Mouse (Mus musculus): ENCODE data around the gene Wdr54. TPM values are rescaled to one million over a fixed set of nuclear protein-coding genes. Genes with fewer than 3 reads are reported as not detected.

The Wdr54 gene
- total and polyA plus RNA-seq, 2 experiments from 2014 or later, result 13.4 to 24.1 TPM

- Histone ChIP-seq H3K36me3 (ENCODE audit: insufficient read depth) (no peaks in the 10 kb centered on the region), H3K4me3 (ENCODE audit: low read depth, low read length) (no peak overlapping the region), H3K27ac (ENCODE audit: low read depth, low read length) (no peak overlapping the region), H3K4me2 (ENCODE audit: low read depth) (no peak overlapping the region), H3K9me3 (ENCODE audit: low read length) (no peaks in the 10 kb centered on the region), H3K9ac (no peak overlapping the region), H3K4me1 (ENCODE audit: insufficient read depth) (no peaks in the 10 kb centered on the region), H3K27me3 (ENCODE audit: insufficient read depth, low read length) (peaks cover 10% of the 10 kb centered on the region; the same call in 1 of the 2 replicates)
- DNase-seq (no peak), ATAC-seq (no peak)
- TF ChIP-seq CTCF (IDR thresholded peaks at IDR 0.05; ENCODE audit: low read depth), result no peak
- 68% methylated on average over 3 of the region's 3 CpGs for WGBS
These were observed 22.0 kb downstream of the Wdr54 start for GRCm38 (mm10) chr6:83134226-83134625.

GRCm38 (mm10) chr6:83132176-83132919, 23.8 kb downstream of the Wdr54 start:
- H3K9ac ChIP-seq, result no peak overlapping the region
- H3K27me3 ChIP-seq (ENCODE audit: insufficient read depth, low read length), result peaks cover 10% of the 10 kb centered on the region; the same call in 1 of the 2 replicates
- H3K9me3 ChIP-seq (ENCODE audit: low read length), result no peaks in the 10 kb centered on the region
- WGBS, result 86% methylated on average over 9 of the region's 9 CpGs
- no peak for TF ChIP-seq CTCF (IDR thresholded peaks at IDR 0.05; ENCODE audit: low read depth)
- no peaks in the 10 kb centered on the region for H3K36me3 ChIP-seq (ENCODE audit: insufficient read depth)
- DNase-seq, result no peak
- no peaks in the 10 kb centered on the region for H3K4me1 ChIP-seq (ENCODE audit: insufficient read depth)
- H3K4me2 ChIP-seq (ENCODE audit: low read depth), result no peak overlapping the region
- H3K4me3 ChIP-seq (ENCODE audit: low read depth, low read length), result no peak overlapping the region
- no peak for ATAC-seq
- no peak overlapping the region for H3K27ac ChIP-seq (ENCODE audit: low read depth, low read length)

- Histone ChIP-seq H3K9ac (no peak overlapping the region), H3K9me3 (ENCODE audit: low read length) (no peaks in the 10 kb centered on the region), H3K36me3 (ENCODE audit: insufficient read depth) (no peaks in the 10 kb centered on the region), H3K4me1 (ENCODE audit: insufficient read depth) (no peaks in the 10 kb centered on the region), H3K27me3 (ENCODE audit: insufficient read depth, low read length) (peaks cover 10% of the 10 kb centered on the region; the same call in 1 of the 2 replicates), H3K27ac (ENCODE audit: low read depth, low read length) (no peak overlapping the region), H3K4me2 (ENCODE audit: low read depth) (no peak overlapping the region), H3K4me3 (ENCODE audit: low read depth, low read length) (no peak overlapping the region)
- DNase-seq (no peak), ATAC-seq (no peak)
- 75% methylated on average over 6 of the region's 6 CpGs for WGBS
- TF ChIP-seq CTCF (IDR thresholded peaks at IDR 0.05; ENCODE audit: low read depth), result no peak
These were observed 24.6 kb downstream of the Wdr54 start for GRCm38 (mm10) chr6:83131469-83132034.

- TF ChIP-seq CTCF (IDR thresholded peaks at IDR 0.05; ENCODE audit: low read depth), result peak; percentile 23
- 94% methylated on average over 5 of the region's 5 CpGs for WGBS
- Histone ChIP-seq H3K27me3 (ENCODE audit: insufficient read depth, low read length) (no peaks in the 10 kb centered on the region), H3K4me2 (ENCODE audit: low read depth) (no peak overlapping the region), H3K9ac (no peak overlapping the region), H3K4me1 (ENCODE audit: insufficient read depth) (peaks cover 10% of the 10 kb centered on the region), H3K9me3 (ENCODE audit: low read length) (no peaks in the 10 kb centered on the region), H3K27ac (ENCODE audit: low read depth, low read length) (no peak overlapping the region), H3K36me3 (ENCODE audit: insufficient read depth) (no peaks in the 10 kb centered on the region), H3K4me3 (ENCODE audit: low read depth, low read length) (no peak overlapping the region)
- ATAC-seq, result no peak
- no peak for DNase-seq
These were observed 28.8 kb downstream of the Wdr54 start for GRCm38 (mm10) chr6:83127419-83127818.

GRCm38 (mm10) chr6:83125331-83125730, 30.9 kb downstream of the Wdr54 start, which contains the start of gene Ino80b:
Gene Ino80b (minus strand): TSS chr6:83125431.
- Histone ChIP-seq H3K4me2 (ENCODE audit: low read depth) (peak within 1 kb of the TSS; percentile 93), H3K4me1 (ENCODE audit: insufficient read depth) (peaks cover 18% of the 10 kb centered on the region), H3K36me3 (ENCODE audit: insufficient read depth) (no peaks in the 10 kb centered on the region), H3K27ac (ENCODE audit: low read depth, low read length) (no peak within 1 kb of the TSS), H3K27me3 (ENCODE audit: insufficient read depth, low read length) (no peaks in the 10 kb centered on the region), H3K9me3 (ENCODE audit: low read length) (no peaks in the 10 kb centered on the region), H3K4me3 (ENCODE audit: low read depth, low read length) (peak within 1 kb of the TSS; percentile 63), H3K9ac (peak within 1 kb of the TSS; percentile 48)
- TF ChIP-seq CTCF (IDR thresholded peaks at IDR 0.05; ENCODE audit: low read depth), result no peak
- WGBS, result 23% methylated on average over 5 of the region's 5 CpGs
- DNase-seq (no peak), ATAC-seq (no peak)

- Histone ChIP-seq H3K9ac (peak overlapping the region; percentile 48), H3K4me2 (ENCODE audit: low read depth) (peak overlapping the region; percentile 93), H3K4me1 (ENCODE audit: insufficient read depth) (peaks cover 22% of the 10 kb centered on the region), H3K36me3 (ENCODE audit: insufficient read depth) (no peaks in the 10 kb centered on the region), H3K27me3 (ENCODE audit: insufficient read depth, low read length) (no peaks in the 10 kb centered on the region), H3K27ac (ENCODE audit: low read depth, low read length) (no peak overlapping the region), H3K4me3 (ENCODE audit: low read depth, low read length) (peak overlapping the region; percentile 63), H3K9me3 (ENCODE audit: low read length) (no peaks in the 10 kb centered on the region)
- under 1% methylated on average over 30 of the region's 30 CpGs for WGBS
- DNase-seq, result peak; percentile 96
- peak; percentile 30; the same call in 1 of the 2 replicates for ATAC-seq
- TF ChIP-seq CTCF (IDR thresholded peaks at IDR 0.05; ENCODE audit: low read depth), result no peak
These were observed 31.3 kb downstream of the Wdr54 start for GRCm38 (mm10) chr6:83124851-83125312.

- Histone ChIP-seq H3K27me3 (ENCODE audit: insufficient read depth, low read length) (no peaks in the 10 kb centered on the region), H3K4me3 (ENCODE audit: low read depth, low read length) (no peak overlapping the region), H3K36me3 (ENCODE audit: insufficient read depth) (peaks cover 15% of the 10 kb centered on the region), H3K9ac (no peak overlapping the region), H3K27ac (ENCODE audit: low read depth, low read length) (no peak overlapping the region), H3K4me2 (ENCODE audit: low read depth) (no peak overlapping the region), H3K9me3 (ENCODE audit: low read length) (no peaks in the 10 kb centered on the region), H3K4me1 (ENCODE audit: insufficient read depth) (peaks cover 22% of the 10 kb centered on the region)
- 84% methylated on average over 5 of the region's 5 CpGs for WGBS
- no peak for TF ChIP-seq CTCF (IDR thresholded peaks at IDR 0.05; ENCODE audit: low read depth)
- ATAC-seq (no peak), DNase-seq (no peak)
These were observed 33.2 kb downstream of the Wdr54 start for GRCm38 (mm10) chr6:83122961-83123360.

Data from forebrain, postnatal 0 days (tissue).